Comparison of ENCODE assay signal across 16 mouse cellular contexts in genomic region chr17:72839000-72839399, GRCm38 (mm10). TPM values are rescaled to one million over a fixed set of nuclear protein-coding genes. Genes with fewer than 3 reads are reported as not detected.
DNase-seq lines count a peak whose midpoint lies in the region; ATAC-seq and TF ChIP-seq lines count a peak whose summit lies in the region.
"Had no signal": no experiment of that assay in that cellular context is flagged by ENCODE, and none has a peak within 500 bp of the region (broad histone marks: within the 10 kb centered on the region; RNA-seq: fewer than 3 reads in every experiment).

No protein-coding gene starts in this region.

- H3K27ac ChIP-seq in gastrocnemius, adult 2 months: peak overlapping the region; percentile 100
- H3K27ac ChIP-seq in bone marrow, adult 2 months (ENCODE audit: control insufficient read depth, insufficient read depth, low read depth, low read length, poor library complexity): no peak overlapping the region
- H3K27ac ChIP-seq in liver, embryonic 13.5 days: peak overlapping the region; percentile 99
- H3K27ac ChIP-seq in midbrain, embryonic 13.5 days: no peak overlapping the region
- H3K27ac ChIP-seq in hindbrain, embryonic 10.5 days: no peak overlapping the region
- H3K27ac ChIP-seq: forebrain, embryonic 13.5 days; limb, embryonic 12.5 days had no signal

- DNase-seq in gastrocnemius, adult 2 months: no peak
- no peak for DNase-seq in gastrocnemius, postnatal 10 days
- DNase-seq in liver, embryonic 13.5 days: peak; percentile 34
- no peak for DNase-seq in hindbrain, embryonic 10.5 days (ENCODE audit: low spot score)
- DNase-seq: adrenal gland, adult 8-10 months; cerebellum, postnatal 14 days; heart, postnatal 36 days; kidney, adult 8-10 months; thymus, adult 18-20 months had no signal

- intact Hi-C loops in gastrocnemius, adult 2 months (cut with DNase I): no loop called here

- H3ac ChIP-seq in C2C12 (ENCODE audit: control insufficient read depth, insufficient read length, low read depth): no peak overlapping the region

- no peaks in the 10 kb centered on the region for H3K27me3 ChIP-seq in C2C12 (ENCODE audit: control insufficient read depth, insufficient read depth, insufficient read length)
- H3K27me3 ChIP-seq in liver, embryonic 13.5 days: 0 out of 2 replicates have a peak, but pooled peaks cover 1% of the 10 kb centered on the region
- no peaks in the 10 kb centered on the region for H3K27me3 ChIP-seq in midbrain, embryonic 13.5 days
- no peaks in the 10 kb centered on the region for H3K27me3 ChIP-seq in hindbrain, embryonic 10.5 days (ENCODE audit: insufficient read depth, poor library complexity, severe bottlenecking)
- H3K27me3 ChIP-seq: forebrain, embryonic 13.5 days; limb, embryonic 12.5 days had no signal

- no peak for ATAC-seq in liver, embryonic 13.5 days (ENCODE audit: low read depth)
- no peak for ATAC-seq in midbrain, embryonic 13.5 days
- ATAC-seq in granulocyte monocyte progenitor cell, adult 5-6 weeks (replicated peaks; ENCODE audit: poor library complexity, severe bottlenecking): no peak
- ATAC-seq: forebrain, embryonic 13.5 days; lung, postnatal 0 days had no signal

- H3K4me2 ChIP-seq in liver, embryonic 13.5 days: peak overlapping the region; percentile 64
- no peak overlapping the region for H3K4me2 ChIP-seq in midbrain, embryonic 13.5 days (replicated peaks)

- no peaks in the 10 kb centered on the region for H3K79me3 ChIP-seq in C2C12 (ENCODE audit: low read depth)

- H3K4me1 ChIP-seq in bone marrow, adult 2 months (ENCODE audit: control insufficient read depth, insufficient read depth, low read length): no peaks in the 10 kb centered on the region; the same call in 1 of the 2 replicates
- H3K4me1 ChIP-seq in liver, embryonic 13.5 days (replicated peaks): peaks cover 25% of the 10 kb centered on the region
- H3K4me1 ChIP-seq in midbrain, embryonic 13.5 days (replicated peaks): peaks cover 17% of the 10 kb centered on the region
- H3K4me1 ChIP-seq in hindbrain, embryonic 10.5 days (replicated peaks): peaks cover 9% of the 10 kb centered on the region; the same call in 1 of the 2 replicates

- H3K4me3 ChIP-seq in gastrocnemius, adult 2 months: peak overlapping the region; percentile 100
- H3K4me3 ChIP-seq in C2C12 (ENCODE audit: insufficient read depth, poor library complexity, severe bottlenecking): no peak overlapping the region
- H3K4me3 ChIP-seq in bone marrow, adult 2 months (replicated peaks; ENCODE audit: control insufficient read depth, low read depth, low read length): peak overlapping the region; percentile 10
- peak overlapping the region; percentile 88 for H3K4me3 ChIP-seq in liver, embryonic 13.5 days (replicated peaks)
- no peak overlapping the region for H3K4me3 ChIP-seq in midbrain, embryonic 13.5 days (replicated peaks)
- no peak overlapping the region for H3K4me3 ChIP-seq in hindbrain, embryonic 10.5 days
- H3K4me3 ChIP-seq: limb, embryonic 12.5 days had no signal

- H3K9ac ChIP-seq in liver, embryonic 13.5 days: peak overlapping the region; percentile 61
- no peak overlapping the region for H3K9ac ChIP-seq in midbrain, embryonic 13.5 days (replicated peaks)
- H3K9ac ChIP-seq: forebrain, embryonic 13.5 days; limb, embryonic 12.5 days had no signal

- no peak for TF ChIP-seq POLR2A in bone marrow, adult 2 months (IDR thresholded peaks at IDR 0.05; ENCODE audit: borderline replicate concordance, control insufficient read depth, low read depth, low read length)

- WGBS in bone marrow, adult 2 months: 54% methylated on average over 2 of the region's 2 CpGs
- 61% methylated on average over 2 of the region's 2 CpGs for WGBS in liver, embryonic 13.5 days (ENCODE audit: insufficient replicate concordance)
- 88% methylated on average over 2 of the region's 2 CpGs for WGBS in midbrain, embryonic 13.5 days
- 93% methylated on average over 2 of the region's 2 CpGs for WGBS in hindbrain, embryonic 10.5 days

- H3K36me3 ChIP-seq in C2C12 (ENCODE audit: control insufficient read depth, insufficient read depth): no peaks in the 10 kb centered on the region
- H3K36me3 ChIP-seq in liver, embryonic 13.5 days: peaks cover 14% of the 10 kb centered on the region
- H3K36me3 ChIP-seq in midbrain, embryonic 13.5 days: no peaks in the 10 kb centered on the region
- H3K36me3 ChIP-seq in hindbrain, embryonic 10.5 days: no peaks in the 10 kb centered on the region
- H3K36me3 ChIP-seq: limb, embryonic 12.5 days had no signal

- peaks cover 19% of the 10 kb centered on the region for H3K79me2 ChIP-seq in C2C12 (ENCODE audit: control insufficient read depth, insufficient read depth)

- H3K9me3 ChIP-seq in liver, embryonic 13.5 days (replicated peaks): no peaks in the 10 kb centered on the region
- no peaks in the 10 kb centered on the region for H3K9me3 ChIP-seq in midbrain, embryonic 13.5 days
- H3K9me3 ChIP-seq in hindbrain, embryonic 10.5 days: no peaks in the 10 kb centered on the region
- H3K9me3 ChIP-seq: forebrain, embryonic 13.5 days; limb, embryonic 12.5 days had no signal

- no peak for TF ChIP-seq CTCF in gastrocnemius, adult 2 months (IDR thresholded peaks at IDR 0.05)
- no peak for TF ChIP-seq CTCF in C2C12 (IDR thresholded peaks at IDR 0.05; ENCODE audit: control insufficient read depth, insufficient read depth, insufficient read length)
- no peak for TF ChIP-seq CTCF in bone marrow, adult 2 months (IDR thresholded peaks at IDR 0.05; ENCODE audit: control insufficient read depth, insufficient read depth, low read length)

TF ChIP-seq in C2C12, 6 proteins besides CTCF, POLR2A, EP300 and RAD21:
- TF ChIP-seq USF1 (IDR thresholded peaks at IDR 0.05; ENCODE audit: low read depth): no peak
- TF ChIP-seq CEBPB (IDR thresholded peaks at IDR 0.05; ENCODE audit: low read depth): peak; percentile 18
- peak; percentile 65 for TF ChIP-seq FOSL1 (IDR thresholded peaks at IDR 0.05; ENCODE audit: insufficient read depth, low read length, poor library complexity, severe bottlenecking)

RNA-seq across cellular contexts. Expression of gene Ypel5, which starts 2.7 kb away (rescaled TPM):
- total RNA-seq in gastrocnemius, adult 2 months (2021): 10 to 100 TPM; 25.0 to 28.9 TPM
- 10 to 100 TPM; 30.6 to 32.5 TPM for total RNA-seq in gastrocnemius, postnatal 10 days (2021)
- polyA plus RNA-seq in C2C12 (2012; fragmentation: generic; extraction: Trizol): 10.1 TPM
- 62.9 and 68.6 TPM in 2 replicates for polyA plus RNA-seq in bone marrow, adult 2 months (2011; ENCODE audit: insufficient read depth, insufficient read length, low replicate concordance, missing spikeins)
- 79.4 and 92.9 TPM in 2 replicates for polyA plus RNA-seq in liver, embryonic 13.5 days (2015; fragmentation: Nextera tagmentation; extraction: Ambion mirVana)
- 103 and 109 TPM in 2 replicates for polyA plus RNA-seq in midbrain, embryonic 13.5 days (2015; fragmentation: Nextera tagmentation; extraction: Ambion mirVana)
- 34.2 and 49.1 TPM in 2 replicates for polyA plus RNA-seq in hindbrain, embryonic 10.5 days (2016; fragmentation: Nextera tagmentation; extraction: Ambion mirVana)
- total RNA-seq in granulocyte monocyte progenitor cell, adult 5-6 weeks (2014; fragmentation: Nextera tagmentation): 18.9 and 26.1 TPM in 2 replicates
- 40.7 and 44.8 TPM in 2 replicates for total RNA-seq in granulocyte monocyte progenitor cell, adult 5-6 weeks (2017)

Comparison
In these comparisons a context has a peak if more than half of its experiments do, and no peak if none do; other contexts are left out.
1. H3K27ac ChIP-seq: peak in gastrocnemius, adult 2 months (single experiment) and liver, embryonic 13.5 days (single experiment); none in bone marrow, adult 2 months (single experiment), midbrain, embryonic 13.5 days (single experiment) and hindbrain, embryonic 10.5 days (single experiment).
2. H3K4me3 ChIP-seq: peak in gastrocnemius, adult 2 months (single experiment), bone marrow, adult 2 months (single experiment) and liver, embryonic 13.5 days (single experiment); none in C2C12 (single experiment), midbrain, embryonic 13.5 days (single experiment) and hindbrain, embryonic 10.5 days (single experiment).